Mouse (Mus musculus) left cerebral cortex, adult 18-20 months (tissue): ENCODE results near the gene Slc16a13. TPM values are rescaled to one million over a fixed set of nuclear protein-coding genes. Genes with fewer than 3 reads are reported as not detected.
"Not testable (repeated sequence)": the region's sequence is repeated elsewhere in the genome, so short reads cannot be mapped to it uniquely, and the experiment has no call there.

Source experiments
- DNase-seq, 2 experiments: peaks; one replicate each; pipeline ENCODE4 v3.0.0; 2021 to 2022; ENCODE audit warnings: low spot score in 2 of 2, mixed read lengths in 1 of 2
- microRNA-seq, 2 experiments: library from miRNA; unstranded; fragments of <30 nt; microRNA quantifications; one replicate each; pipeline ENCODE4 v1.2.0; 2021
- total RNA-seq, 2 experiments: library from RNA; stranded (reverse); gene quantifications; 2 replicates each; pipeline ENCODE4 v1.2.3; 2021

Slc16a13 gene
- total RNA-seq, 2 experiments from 2014 or later = 5.2 to 8.0 TPM

DNA sequence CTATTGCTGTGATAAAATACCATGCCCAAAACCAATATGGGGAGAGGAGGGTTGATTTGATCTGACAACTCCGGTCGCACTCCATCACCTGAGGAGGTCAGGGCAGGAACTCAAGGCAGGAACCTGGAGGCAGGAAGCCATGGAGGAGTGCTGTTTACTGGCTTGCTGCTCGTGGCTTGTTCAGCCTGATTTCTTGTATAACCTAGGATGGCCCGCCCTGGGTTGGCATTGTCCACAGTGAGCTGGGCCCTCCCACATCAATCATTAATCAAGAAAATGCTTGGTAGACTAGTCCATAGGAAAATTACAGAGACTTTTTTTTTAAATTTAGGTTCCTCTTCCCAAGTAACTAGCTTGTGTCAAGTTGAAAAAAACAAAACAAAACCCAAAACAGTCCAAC lies 46.4 kb downstream of the Slc16a13 start:
- DNase-seq = no peak

DNA sequence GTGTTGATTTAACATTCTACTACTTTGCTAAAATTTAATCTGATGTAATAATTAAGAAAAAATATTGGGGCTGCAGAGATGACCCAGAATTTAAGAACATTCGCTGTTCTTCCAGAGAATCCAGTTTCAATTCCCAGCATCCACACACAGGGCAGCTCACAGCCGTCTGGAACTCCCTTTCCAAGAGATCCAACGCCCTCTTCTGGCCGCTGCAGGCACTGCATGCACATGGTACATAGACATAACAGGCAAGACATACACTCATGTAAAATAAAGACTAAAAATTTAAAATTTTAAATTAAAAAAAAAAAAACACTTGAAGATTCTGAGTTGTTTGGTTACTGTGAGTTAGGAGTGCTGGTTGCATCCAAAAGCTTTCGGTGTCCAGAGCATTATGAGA lies 48.6 kb downstream of the Slc16a13 start:
- no peak for DNase-seq

DNA sequence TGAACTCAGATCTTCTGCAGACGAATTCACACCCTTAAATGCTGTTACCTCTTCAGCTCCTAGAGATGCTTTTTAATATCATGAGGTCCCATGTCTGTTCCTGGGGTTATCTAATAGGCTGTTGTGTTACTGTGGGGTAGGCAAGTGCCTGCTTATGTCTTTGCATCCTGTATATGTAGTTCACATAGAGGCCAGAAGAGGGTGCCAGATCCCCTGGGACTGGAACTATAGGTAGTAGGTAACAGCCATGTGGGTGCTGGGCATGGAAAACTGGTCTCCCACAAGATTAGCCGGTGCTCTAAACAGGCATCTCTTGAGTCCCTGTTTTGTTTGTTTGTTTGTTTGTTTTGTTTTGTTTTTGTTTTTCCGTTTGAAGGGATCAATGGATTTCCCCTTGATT lies 49.0 kb downstream of the Slc16a13 start:
- peak in 1 of 2 experiments; percentile 27 for DNase-seq

DNA sequence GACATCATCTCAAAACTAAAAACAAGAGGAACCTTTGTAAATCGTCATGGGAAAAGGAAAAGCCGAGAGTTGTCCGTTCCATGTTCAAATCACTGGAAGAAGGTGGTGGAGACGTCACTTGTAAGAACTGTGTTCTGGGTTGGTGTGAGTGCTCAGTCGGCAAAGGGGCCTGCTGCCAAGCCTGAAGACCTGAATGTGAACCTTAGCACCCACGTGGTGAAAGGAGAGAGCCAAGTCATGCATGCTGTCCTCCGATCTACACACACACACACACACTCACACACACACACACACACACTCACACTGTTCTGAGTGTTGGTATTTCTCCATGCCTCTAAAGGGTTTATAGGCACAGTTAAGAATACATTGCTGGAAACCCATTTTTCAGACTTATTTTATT lies 49.7 kb downstream of the Slc16a13 start:
- DNase-seq = no peak

DNA sequence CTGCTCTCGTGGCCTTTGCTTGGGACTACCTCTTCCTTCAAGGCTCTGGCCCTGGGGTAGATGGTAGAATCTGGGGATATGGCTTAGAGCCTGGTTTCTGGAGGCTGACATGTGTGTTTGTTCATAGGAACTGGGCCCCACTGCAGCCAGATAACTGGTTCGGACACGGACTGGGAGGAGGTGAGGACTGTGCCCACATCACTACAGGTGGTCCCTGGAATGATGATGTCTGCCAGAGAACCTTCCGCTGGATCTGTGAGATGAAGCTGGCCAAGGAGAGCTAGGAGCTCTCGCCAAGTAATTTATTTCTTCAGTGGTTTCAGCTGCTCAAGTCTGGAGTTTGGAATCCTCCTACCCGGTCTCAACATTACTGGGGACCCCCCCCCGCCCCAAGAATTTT lies 50.6 kb downstream of the Slc16a13 start:
- DNase-seq = no peak

DNA sequence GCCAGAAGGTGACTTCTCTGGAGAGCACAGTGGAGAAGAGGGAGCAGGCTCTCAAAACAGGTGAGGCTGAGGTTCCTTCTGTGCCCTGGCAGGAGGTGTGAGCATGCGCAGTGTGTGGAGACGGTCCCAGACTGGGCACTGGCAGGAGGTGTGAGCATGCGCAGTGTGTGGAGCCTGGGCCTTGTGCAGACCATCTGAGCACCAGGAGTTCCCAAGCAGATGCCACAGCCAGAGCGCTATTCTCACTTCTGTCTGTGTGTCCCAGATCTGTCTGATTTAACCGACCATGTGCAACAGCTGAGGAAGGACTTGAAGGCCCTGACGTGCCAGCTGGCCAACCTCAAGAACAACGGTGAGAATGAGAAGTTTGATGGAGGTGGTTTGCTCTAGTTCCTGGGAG lies 51.4 kb downstream of the Slc16a13 start:
- not testable (repeated sequence) for DNase-seq

DNA sequence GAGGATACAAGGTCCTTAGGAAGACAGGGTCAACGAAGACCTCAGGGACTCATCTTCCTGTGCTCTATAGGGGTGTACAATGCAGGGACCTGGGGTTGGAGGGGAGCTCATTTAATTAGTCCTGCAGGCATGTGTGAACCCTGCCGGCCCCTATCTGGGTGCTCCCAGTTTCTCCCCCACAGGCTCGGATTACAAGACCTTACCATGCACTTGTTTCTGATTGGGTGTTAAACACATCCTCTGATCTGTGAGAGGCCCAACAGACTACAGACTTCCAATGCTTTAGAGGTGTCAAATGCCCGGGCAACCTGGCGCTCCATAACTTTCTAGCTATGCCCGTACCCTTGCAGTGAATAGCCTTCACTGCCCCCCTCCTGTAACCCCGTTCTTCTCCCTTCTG lies 52.7 kb downstream of the Slc16a13 start:
- DNase-seq = no peak

Small RNAs within 50 kb of the gene (microRNA-seq; reads per million reads assigned to microRNA genes)
- gene Mir195a (6,355 to 6,504 reads per million in 2 experiments), gene Mir497 (0 reads per million in 2 experiments), gene Mir497b (0 reads per million in 2 experiments)

Other genes with a start within 250 kb of the Slc16a13 start
- gene Ctdnep1, start 239.9 kb downstream of the Slc16a13 start, total RNA-seq = 100 to 1,000 TPM; 111 to 121 TPM
- 10 to 100 TPM; 78.8 to 87.3 TPM for gene Elp5, start 238.5 kb downstream of the Slc16a13 start, total RNA-seq
- 100 to 1,000 TPM; 231 to 236 TPM for gene Gabarap, start 229.9 kb downstream of the Slc16a13 start, total RNA-seq
- 10 to 100 TPM; 52.6 to 53.8 TPM for gene Phf23, start 225.3 kb downstream of the Slc16a13 start, total RNA-seq
- 10 to 100 TPM; 28.6 to 32.9 TPM for gene Dvl2, start 220.5 kb downstream of the Slc16a13 start, total RNA-seq
- gene Acadvl, start 205.7 kb downstream of the Slc16a13 start, total RNA-seq = 10 to 100 TPM; 55.6 to 57.9 TPM
- gene Dlg4, start 204.1 kb downstream of the Slc16a13 start, total RNA-seq = 100 to 1,000 TPM; 718 to 731 TPM
- 1 to 10 TPM; 2.2 to 3.8 TPM for gene Asgr1, start 167.0 kb downstream of the Slc16a13 start, total RNA-seq
- not detected for gene Asgr2, start 128.4 kb downstream of the Slc16a13 start, total RNA-seq
- 1 to 10 TPM; 1.0 TPM for gene Mgl2, start 90.7 kb downstream of the Slc16a13 start, total RNA-seq
- 1 to 10 TPM; 2.6 to 4.0 TPM for gene Clec10a, start 64.9 kb downstream of the Slc16a13 start, total RNA-seq
- 10 to 100 TPM; 34.2 to 35.5 TPM for gene Slc16a11, start 8.3 kb downstream of the Slc16a13 start, total RNA-seq
- 1 to 10 TPM; 1.2 to 3.2 TPM for gene Bcl6b, start 8.7 kb upstream of the Slc16a13 start, total RNA-seq
- 10 to 100 TPM; 44.6 to 47.2 TPM for gene 0610010K14Rik, start 16.9 kb upstream of the Slc16a13 start, total RNA-seq
- 1 to 10 TPM; 3.0 to 4.8 TPM for gene Gm21988, start 18.8 kb upstream of the Slc16a13 start, total RNA-seq
- 100 to 1,000 TPM; 269 to 280 TPM for gene Rnasek, start 18.8 kb upstream of the Slc16a13 start, total RNA-seq
- under 1 TPM; 0.44 to 0.47 TPM for gene Alox12, start 34.3 kb upstream of the Slc16a13 start, total RNA-seq
- gene Alox12e, start 101.6 kb upstream of the Slc16a13 start, total RNA-seq = under 1 TPM; 0.19 to 0.40 TPM
- gene Alox15, start 131.0 kb upstream of the Slc16a13 start, total RNA-seq = not detected
- 10 to 100 TPM; 33.1 to 34.6 TPM for gene Pelp1, start 189.0 kb upstream of the Slc16a13 start, total RNA-seq
- gene Arrb2, start 211.6 kb upstream of the Slc16a13 start, total RNA-seq = 10 to 100 TPM; 68.1 to 76.7 TPM
- gene Med11, start 230.9 kb upstream of the Slc16a13 start, total RNA-seq = 10 to 100 TPM; 13.9 to 15.4 TPM
- 1 to 10 TPM in 1 of 2 experiments, under 1 TPM in 1; 0.23 to 1.4 TPM for gene Zmynd15, start 238.4 kb upstream of the Slc16a13 start, total RNA-seq
- gene Cxcl16, start 238.9 kb upstream of the Slc16a13 start, total RNA-seq = 1 to 10 TPM in 1 of 2 experiments, under 1 TPM in 1; 0.42 to 1.4 TPM